Mouse (Mus musculus): ENCODE results near the gene Zbtb48.
A peak's percentile ranks its signal among the peaks of the same experiment; 100 is the strongest.
"Not testable (repeated sequence)": the region's sequence is repeated elsewhere in the genome, so short reads cannot be mapped to it uniquely, and the experiment has no call there.

Gene Zbtb48

DNA sequence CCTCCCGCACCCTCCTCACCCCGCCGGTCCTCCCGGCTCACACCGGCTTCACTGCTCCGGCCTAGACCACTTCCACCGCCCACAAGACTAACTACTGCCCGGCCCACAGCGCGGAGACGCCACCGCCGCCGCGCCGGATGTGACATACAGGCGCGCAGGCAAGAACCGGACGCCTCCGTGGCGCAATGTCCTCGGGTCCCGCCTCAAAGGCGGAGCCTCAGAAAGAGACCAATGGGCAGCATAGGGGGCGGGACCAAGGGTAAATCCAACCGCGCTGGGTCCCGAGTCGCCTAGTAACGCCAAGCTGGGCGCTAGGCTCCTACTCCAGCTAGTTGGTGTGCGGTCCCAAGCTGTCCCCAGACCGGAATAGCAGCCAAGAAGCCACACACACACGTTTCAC, at the start of gene Zbtb48:
Zbtb48 (minus strand) TSS at position 148 of the 400 bp plus-strand sequence.
- DNase-seq = peak; percentile 99

DNA sequence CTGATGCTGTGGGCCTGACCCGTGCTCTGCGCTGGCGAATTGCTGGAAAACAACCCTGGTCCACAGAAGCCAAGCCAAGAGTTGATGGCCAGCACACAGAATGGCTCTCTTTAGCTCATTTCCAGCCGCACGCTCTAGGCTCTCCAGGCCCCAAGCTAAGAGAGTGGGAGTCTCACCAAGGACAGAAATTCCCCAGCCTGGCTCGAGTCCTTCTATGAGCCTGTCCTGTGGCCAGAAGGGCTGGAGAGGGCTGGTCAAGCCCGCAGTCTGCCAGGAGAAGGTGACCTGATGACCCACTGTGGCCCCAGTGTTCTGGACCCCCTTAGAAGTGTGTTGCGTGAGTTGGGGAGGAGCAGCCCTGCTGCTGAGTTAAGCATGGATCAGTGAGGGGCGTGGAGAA, 49.7 kb upstream of the Zbtb48 start:
- DNase-seq = no peak

GRCm38 (mm10) chr4:152074548-152074947, 47.1 kb upstream of the Zbtb48 start:
- no peak for DNase-seq

- no peak for DNase-seq
Measured at GRCm38 (mm10) chr4:152073715-152074114, 46.2 kb upstream of the Zbtb48 start.

DNA sequence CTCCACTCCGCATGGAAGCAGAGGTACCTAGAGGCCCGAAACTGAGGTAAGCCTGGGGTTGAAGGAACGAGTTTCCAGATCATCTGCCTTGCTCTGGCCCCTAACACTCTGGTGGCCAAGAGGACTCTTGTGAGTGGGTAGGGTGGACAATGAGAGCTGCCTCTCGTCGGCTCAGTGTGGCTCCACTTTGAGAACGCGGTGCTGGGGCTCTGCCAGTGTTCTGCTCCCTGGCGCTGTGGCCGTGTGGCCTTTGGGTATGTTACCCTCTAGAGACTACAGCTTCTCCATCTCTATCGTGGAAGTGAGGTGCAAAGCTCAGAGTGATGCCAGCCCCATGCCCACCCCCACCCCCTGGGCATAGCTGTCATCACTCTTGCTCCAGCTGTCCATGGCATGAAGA, 45.2 kb upstream of the Zbtb48 start:
- no peak for DNase-seq

- DNase-seq = peak; percentile 57
Measured at GRCm38 (mm10) chr4:152072121-152072601, 44.7 kb upstream of the Zbtb48 start, which contains the start of gene Plekhg5. Gene Plekhg5, plus strand, starts transcription at chr4:152072498.

DNA sequence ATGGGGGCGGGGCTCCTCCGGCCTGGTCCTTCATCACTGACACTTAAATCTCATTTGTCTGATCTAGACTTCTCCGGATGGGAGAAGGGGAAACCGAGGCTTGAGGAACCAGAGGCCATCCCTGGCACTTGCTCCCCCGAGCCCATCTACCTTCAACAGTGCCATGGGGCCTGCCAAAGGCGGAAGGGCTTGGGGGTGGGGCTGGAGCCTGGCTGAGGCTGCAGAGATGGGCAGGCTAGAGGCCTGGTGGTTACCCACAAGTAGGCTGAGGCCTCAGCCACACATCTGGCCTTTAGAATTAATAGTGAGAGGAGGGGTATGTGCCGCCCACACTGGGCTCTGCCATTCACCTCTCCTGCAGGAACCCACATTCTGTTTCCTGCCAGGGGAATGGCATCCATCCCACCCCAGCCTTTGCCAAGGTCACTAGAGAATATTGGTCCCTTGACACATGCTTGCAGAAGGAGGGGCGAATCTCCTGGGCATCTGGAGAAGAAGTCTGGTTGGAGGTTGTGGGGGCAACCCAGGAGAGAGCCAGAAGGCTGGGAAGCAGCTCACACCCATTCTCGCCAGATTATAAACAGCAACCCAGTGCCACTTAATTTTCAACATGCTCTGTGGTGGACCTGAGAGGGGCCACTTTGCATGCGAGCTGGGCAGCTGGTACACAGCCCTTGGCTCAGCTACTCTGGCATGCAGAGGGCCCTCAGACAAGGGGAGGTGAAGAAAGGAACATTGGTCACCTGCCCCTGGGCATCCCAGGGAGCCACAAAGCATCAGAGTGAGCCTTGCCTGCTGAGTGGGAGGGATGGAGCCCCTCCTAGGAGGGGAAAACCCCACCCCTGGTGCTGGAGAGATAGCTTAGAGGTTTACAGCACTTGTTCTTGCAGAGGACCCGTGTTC, 43.3 kb upstream of the Zbtb48 start:
- no peak for DNase-seq

DNA sequence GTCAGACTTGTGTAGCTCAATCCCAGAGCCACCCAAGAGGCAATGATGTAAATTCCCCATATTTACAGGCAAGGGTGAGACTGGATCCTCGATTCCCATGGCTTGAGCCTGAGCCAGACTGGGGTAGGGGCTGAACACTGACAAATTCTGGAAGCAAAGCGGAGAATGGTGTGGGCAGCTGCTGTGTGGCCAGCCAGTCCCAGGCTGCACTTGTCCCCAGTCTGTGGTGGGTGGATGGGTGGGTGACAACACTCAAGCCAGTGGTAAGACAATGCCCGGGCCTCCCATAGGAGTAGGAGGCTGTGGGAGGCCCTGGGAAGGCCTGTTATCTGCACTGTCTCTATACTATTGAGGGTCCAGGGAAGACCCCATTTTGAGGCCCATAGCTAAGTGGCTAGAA, 41.8 kb upstream of the Zbtb48 start:
- no peak for DNase-seq

- DNase-seq = no peak
Measured at GRCm38 (mm10) chr4:152068166-152068724, 40.8 kb upstream of the Zbtb48 start.

DNA sequence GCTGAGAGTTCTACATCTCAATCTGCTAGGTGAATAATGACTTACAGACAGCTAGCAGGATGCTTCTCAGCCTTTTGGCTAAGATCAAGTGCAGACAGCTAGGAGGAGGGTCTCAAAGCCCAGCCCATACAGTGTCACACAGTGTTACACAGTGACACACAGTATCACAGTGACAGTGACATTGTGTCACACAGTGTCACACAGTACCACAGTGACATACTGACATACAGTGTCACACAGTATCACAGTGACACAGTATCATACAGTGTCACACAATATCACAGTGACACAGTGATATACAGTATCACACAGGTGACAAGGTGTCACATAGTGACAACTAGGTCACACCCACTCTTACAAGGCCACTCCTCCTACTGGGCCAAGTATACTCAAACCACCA, 39.8 kb upstream of the Zbtb48 start:
- no peak for DNase-seq

- DNase-seq = peak; percentile 74
Measured at GRCm38 (mm10) chr4:152062390-152063110, 35.1 kb upstream of the Zbtb48 start.

DNA sequence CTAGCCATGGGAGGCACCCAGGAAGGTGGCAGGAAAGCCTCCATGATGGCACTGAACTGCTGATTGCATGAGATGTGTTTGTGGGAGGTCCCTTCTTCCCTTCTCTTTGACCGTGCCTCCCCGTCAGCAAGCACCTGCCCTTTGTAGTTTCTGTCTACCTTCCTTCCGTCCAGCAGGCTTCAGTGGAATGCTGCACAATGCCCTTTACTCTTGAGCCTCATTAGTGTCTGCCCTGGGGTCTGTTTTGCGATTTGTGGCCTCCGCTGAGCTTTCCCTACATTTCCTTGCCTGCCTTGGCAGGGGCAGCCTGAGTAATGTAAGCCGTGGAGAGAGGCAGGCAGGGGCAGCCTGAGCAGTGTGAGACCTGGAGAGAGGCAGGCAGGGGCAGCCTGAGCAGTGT, 17.1 kb upstream of the Zbtb48 start:
- DNase-seq = peak; percentile 50

DNA sequence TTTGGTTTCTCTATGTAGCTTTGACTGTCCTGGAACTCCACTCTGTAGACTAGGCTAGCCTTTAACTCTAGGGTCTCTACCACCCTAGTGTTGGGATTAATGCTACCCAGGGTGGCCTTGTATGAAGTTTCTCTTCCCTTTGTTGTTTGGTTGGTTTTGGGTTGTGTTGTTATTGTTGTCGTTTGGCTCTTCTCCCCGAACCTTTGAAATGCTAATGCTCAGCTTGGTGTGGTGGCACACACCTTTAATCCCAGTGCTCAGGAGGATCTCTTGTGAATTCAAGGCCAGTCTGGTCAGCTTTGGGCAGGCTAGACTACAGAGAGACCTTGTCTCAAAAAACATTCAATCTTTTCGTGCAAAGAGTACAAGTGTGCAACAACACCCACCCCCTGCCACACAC, 15.7 kb upstream of the Zbtb48 start:
- DNase-seq = no peak

DNA sequence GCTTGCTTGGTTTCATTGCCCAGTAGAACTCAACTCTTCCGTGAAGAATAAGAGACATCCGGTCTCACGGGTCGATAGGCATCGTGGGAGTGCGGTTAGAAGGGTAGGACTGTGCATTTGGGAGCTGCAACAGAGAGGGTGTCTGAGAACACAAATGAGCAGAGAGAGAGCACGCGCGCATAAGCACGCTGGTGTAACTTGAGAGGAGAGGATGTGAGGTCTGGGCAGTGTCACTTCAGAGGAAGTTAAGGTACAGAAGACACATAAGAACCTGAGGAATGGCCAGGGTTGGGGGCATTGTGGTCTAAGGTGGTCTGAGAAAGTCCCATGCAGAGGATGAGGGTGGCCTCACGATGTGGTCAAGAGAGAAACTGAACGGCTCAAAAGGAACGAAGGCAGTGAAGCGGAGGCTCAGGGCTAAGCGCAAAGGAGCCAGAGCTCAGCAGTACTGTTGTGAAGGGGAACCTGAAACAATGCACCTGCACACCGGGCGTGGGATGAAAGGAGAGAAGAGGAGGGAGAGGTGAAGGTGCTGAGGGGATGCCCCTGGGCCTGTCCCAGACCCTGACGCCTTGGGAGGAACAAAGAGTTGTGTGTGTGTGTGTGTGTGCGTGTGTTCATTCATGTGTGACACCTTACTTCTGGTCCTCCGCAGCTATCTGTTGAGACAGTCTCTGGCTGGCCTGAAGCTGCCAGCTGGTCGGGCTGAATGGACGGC, 14.6 kb upstream of the Zbtb48 start:
- DNase-seq = no peak

DNA sequence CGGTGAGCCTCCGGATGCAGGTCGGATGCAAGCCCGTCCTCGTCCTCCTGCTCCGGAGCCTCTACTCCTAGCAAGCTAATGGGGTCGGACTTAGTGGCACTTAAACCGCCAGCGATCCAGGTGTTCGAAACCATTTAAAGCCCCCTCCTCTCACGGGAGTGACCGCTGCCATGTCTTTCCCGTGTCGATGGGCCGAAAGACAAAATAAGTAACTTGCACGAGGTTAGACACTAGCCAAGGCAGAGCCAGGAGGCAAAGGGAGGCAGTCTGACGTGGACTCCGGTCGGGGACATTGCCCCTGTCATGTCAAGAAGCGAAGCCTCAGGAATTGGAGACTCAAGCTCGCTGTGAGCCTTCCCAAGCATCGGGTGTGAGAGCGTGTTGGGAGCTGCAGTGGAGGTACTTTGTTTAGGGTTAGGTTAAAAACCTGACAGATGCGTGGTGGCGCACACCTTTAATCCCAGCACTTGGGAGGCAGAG, 12.4 kb upstream of the Zbtb48 start:
- no peak for DNase-seq

- DNase-seq = peak; percentile 94
Measured at GRCm38 (mm10) chr4:152038985-152039830, 11.7 kb upstream of the Zbtb48 start, which contains the start of gene Nol9. Gene Nol9, plus strand, starts transcription at chr4:152039321.

GRCm38 (mm10) chr4:152038225-152038984, 10.9 kb upstream of the Zbtb48 start, which contains the start of gene Tas1r1:
Gene Tas1r1, minus strand, starts transcription at chr4:152038568.
- no peak for DNase-seq

DNA sequence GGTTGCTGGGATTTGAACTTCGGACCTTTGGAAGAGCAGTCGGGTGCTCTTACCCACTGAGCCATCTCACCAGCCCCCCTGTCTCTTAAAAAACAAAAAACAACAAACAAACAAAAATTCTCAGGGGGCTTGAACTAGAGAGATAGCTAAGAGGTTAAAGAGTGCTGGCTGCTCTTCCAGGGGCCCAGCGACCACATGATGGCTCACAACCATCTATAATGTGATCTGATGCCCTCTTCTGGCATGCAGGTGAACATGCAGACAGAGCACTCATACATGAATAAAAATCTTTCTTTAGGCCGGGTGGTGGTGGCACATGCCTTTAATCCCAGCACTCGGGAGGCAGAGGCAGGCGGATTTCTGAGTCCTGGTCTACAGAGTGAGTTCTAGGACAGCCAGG, 9.0 kb upstream of the Zbtb48 start:
- DNase-seq = not testable (repeated sequence)

GRCm38 (mm10) chr4:152032922-152033321, 5.5 kb upstream of the Zbtb48 start:
- no peak for DNase-seq

GRCm38 (mm10) chr4:152029997-152030396, 2.5 kb upstream of the Zbtb48 start:
- no peak for DNase-seq

GRCm38 (mm10) chr4:152029087-152029486, 1.6 kb upstream of the Zbtb48 start:
- no peak for DNase-seq

Measured in kidney, postnatal 14 days (tissue).